Mouse (Mus musculus) cerebellum, adult 8-10 months (tissue): ENCODE measurements around the gene Tnfrsf18.

Experiments
- DNase-seq: peaks from one replicate; pipeline ENCODE4 v3.0.0; 2022

Tnfrsf18 gene

DNA sequence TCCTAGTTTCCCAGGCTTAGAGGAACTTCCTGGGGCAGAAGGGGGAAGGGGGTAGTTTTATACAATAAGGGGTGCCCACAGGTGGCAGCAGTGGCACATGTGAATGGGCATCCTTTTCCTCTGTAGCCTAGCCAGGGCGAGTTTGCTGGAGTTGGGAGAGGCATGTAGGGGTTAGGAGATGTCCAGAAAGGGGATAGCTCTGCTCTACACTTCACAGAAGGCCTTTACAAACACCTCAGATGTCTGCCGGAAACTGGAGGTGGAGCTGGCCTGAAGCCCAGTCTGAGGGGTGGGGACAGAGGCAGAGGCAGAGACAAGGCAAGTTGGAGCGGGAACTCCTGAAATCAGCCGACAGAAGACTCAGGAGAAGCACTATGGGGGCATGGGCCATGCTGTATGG is at the start of gene Tnfrsf18:
Gene Tnfrsf18 (plus strand): TSS at position 152 of the 400 bp plus-strand sequence.
- peak; percentile 22 for DNase-seq

DNA sequence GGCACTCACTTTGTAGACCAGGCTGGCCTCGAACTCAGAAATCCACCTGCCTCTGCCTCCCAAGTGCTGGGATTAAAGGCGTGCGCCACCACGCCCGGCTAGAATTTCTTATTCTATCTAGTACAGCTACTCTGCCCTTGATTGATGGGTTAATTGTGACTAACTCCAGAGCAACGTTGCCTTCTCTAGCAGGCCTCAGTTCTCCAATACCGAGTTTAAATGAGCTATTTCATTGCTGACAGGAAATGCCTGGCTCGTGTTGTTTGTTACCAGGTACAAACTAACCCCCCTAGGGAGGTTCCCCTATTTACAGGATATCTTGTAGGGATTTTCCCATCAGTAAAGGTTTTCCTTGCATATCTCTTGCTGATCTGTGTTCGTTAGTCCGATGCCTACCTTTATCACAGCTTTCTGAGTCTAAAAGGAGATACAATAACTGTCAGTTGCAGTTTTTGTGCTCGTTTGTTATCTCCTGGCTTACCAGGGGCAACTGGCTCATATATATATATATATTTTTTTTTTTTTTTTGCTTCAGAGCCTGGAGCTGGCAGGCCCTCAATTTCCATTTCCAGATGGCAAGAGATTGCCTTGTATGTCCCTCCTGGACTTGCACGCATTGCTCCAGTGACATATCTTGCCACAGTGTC is 44.4 kb upstream of the Tnfrsf18 start:
- DNase-seq, result no peak

DNA sequence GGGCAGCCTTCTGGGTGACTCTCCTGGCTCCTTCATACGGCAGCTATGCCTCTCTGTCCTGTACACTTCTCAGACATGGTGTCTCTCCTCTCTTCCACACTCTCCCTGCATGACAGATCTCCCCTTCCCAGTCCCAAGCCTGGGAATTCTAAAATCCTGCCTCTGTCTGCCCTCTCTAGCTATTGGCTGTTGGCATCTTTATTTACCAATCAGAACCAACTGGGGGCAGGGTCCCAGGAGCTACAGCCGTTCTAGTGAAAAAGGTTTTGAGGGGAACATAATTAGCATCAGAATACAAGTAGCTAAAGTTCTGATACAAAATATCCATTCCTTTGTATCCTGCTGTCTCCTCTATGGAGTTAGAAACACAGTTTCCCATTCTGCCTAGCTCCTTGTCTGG is 42.2 kb upstream of the Tnfrsf18 start:
- no peak for DNase-seq

DNA sequence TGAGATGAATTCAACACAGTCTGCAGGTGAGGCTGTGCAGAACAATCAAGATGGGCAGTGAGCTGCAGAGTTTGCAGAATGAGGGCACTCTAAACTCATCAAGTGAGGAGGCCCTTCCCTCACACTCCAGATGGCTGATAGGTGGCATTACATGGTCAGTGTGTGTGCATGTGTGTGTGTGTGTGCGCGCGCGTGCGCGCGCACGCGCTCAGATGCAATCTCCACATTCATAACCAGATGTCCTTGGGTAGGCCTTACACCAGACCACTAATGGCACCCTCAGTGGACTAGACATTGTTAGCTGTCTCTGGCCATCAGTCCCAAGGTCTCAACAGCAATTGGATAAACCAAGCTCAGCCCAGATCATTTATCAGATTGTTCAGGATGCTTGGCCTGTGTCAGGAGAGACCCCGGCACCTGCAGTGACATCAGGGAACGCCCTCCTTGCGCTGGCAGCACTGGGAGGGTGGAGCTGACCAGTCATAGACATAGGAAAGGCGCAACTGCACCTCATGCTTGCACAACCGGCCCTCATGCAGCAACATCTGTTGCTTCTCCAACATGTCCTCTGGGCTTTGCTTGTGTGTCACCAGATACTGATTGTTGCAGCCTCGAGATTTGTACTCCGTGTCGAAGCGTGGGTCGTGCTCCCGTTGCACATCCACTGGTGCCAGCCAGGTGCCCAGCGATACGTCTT is 34.6 kb upstream of the Tnfrsf18 start:
- DNase-seq, result no peak

DNA sequence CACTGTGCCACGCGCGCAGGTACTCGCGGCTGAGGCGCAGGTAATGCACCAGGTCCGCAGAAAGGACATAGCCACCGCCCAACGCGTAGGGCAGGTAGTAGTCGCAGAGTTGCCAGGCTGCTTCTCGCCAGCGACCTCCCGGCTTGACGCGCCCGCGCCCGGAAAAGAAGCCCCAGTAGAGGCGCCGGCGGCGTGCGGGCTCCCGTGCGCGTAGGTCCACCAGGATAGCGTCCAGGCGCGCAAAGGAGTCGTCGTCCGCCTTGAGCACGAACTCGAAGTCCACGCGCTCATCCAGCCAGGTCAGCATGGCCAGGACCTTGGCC is 34.1 kb upstream of the Tnfrsf18 start:
- DNase-seq, result no peak

DNA sequence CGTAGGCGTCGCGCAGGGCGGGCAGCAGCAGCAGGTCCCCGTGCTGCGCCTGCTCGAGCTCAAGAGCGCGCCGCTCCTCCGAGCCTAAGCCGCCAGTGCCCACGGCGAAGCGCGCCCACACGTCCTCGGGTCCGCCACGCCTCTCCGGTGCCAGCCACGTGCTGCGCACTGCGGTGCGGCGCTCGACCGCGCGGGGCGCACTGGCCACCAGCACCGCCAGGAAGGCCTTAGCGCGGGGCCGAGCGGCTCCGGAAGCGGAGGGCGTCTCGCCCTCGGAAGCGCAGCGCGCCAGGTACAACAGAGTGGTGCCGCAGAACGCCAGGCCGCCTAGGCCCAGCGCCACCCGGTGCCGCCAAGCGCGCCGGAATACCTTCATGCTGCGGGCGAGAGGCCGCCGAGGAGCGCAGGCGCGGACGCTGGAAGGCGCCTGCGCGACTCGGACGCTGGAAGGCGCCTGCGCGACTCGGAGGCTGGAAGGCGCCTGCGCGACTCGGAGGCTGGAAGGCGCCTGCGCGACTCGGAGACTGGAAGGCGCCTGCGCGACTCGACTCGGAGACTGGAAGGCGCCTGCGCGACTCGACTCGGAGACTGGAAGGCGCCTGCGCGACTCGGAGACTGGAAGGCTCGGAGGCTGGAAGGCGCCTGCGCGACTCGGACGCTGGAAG is 33.6 kb upstream of the Tnfrsf18 start, which contains the start of the genes B3galt6 and Sdf4:
Gene B3galt6 (minus strand): TSS at position 409 of the 665 bp plus-strand sequence.
Gene Sdf4 (plus strand): TSS at position 632 of the 665 bp plus-strand sequence.
- peak; percentile 89 for DNase-seq

DNA sequence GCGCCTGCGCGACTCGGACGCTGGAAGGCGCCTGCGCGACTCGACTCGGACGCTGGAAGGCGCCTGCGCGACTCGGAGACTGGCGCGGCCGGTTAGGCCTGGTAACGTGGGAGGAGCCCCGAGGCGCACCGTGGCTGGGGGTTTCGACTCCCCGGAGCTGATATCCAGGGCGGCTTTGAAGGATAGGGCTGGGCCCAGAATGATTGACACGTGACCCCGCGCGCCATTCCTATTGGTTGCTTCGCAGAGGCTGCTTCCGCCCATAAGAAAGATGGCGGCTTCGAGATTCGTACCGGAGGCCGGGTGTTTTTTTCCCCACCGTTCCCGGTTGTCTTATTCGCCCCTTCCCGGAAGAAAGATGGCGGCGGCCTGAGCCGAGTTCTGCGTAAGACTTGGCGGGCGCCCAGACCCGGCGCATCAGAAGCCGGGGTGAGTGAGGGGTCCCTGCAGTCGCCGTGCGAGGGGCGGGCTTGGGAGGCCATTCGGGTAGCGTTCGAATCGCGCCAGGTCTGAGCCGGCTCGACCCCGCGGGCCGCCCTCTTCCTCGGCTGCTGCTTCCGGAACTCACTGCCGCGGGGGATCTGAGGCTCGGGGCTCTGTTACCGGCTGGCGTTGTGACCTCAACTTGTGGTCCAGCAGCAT is 32.9 kb upstream of the Tnfrsf18 start:
- DNase-seq, result peak; percentile 98

DNA sequence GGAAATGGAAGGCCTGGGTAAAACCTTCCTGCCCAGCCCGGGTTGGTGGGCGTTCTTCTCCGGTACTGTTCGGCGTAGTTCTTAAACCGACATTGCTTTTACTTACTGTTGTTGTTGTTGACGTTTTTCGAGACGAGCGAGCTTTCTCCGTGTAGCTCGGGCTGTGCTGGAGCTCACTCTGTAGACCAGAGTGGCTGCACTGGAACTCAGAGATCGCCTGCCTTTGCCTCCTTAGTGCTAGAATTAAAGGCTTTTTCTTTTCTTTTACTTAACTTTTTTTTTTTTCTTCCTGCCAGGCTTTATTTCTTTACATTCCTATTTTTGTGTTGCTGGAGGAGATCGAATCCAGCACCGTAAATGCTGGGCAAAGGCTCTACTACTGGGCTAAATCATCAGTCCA is 32.4 kb upstream of the Tnfrsf18 start:
- no peak for DNase-seq

DNA sequence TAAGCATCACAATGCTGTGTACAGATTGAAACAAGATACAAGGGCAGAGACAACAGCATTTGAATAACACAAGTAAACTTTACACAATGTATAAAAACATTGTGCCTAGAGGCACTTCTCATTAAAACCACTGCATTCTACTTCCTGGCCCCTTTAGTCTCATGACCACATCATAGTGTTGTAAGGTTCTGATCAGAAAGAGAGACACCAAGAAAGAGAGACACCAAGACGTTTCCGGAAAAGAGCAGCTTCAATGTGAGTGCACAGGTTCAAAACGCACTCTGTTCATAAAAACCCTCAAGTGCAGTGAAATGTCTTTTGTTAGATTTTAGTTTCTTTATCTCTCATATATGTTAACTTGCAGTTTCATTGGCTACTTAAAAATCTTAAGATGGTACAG is 21.9 kb upstream of the Tnfrsf18 start:
- no peak for DNase-seq

DNA sequence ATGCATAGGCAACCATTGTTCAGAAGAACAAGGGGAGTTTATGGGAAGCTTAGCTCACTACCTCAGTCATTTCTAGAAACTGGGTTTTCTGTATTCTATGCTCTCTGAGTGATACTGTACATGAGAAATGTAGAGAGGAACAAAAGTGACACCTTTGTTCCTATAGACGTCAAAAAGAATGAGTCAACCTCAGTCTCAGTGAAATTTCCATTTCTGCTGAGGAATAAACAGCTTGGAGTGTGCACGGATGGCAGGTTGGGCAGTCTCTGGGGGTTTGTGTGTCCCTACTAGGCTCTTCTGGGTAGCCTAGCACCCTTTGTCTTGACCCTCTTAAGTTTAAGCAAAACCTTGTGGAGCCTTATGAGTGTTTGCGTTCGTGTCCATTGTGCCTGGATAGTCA is 17.6 kb upstream of the Tnfrsf18 start:
- no peak for DNase-seq

DNA sequence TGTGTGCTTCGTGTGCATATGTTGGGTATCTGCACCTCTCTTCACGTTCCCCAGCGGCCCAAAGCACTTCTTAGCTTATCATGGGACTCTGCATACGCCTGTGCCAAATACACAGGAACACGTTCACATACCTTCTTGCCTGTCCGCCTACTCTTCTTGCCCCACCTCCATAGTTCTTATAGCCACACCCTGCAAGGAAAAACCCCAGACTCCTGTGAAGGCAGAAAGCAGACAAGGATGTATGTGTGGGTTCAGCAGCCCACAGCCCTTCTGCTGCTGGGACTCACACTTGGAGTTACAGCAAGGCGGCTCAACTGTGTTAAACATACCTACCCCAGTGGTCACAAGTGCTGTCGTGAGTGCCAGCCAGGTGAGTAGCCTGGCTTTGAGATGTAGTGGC is 12.3 kb upstream of the Tnfrsf18 start, which contains the start of gene Tnfrsf4:
Gene Tnfrsf4 (plus strand): TSS at position 207 of the 400 bp plus-strand sequence.
- DNase-seq, result no peak

DNA sequence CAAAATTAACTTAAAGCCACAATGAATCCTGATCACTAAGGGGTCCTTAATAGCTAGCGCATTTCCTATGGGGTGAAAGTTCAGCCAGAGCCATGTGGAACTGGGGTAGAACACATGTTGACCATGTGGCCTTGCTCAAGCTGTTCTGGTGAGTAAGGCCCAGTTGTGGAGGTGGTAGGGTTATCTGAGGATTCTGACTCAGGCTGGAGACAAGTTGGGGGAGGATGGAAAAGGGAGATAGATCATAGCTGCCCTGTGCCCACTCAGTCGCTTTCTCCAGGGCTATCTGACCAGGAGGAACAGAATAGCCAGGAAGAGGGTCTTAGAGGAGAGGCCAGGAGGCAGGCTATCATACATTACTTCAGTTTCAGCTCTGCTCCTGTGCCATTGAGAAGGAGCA is 11.5 kb upstream of the Tnfrsf18 start:
- no peak for DNase-seq

DNA sequence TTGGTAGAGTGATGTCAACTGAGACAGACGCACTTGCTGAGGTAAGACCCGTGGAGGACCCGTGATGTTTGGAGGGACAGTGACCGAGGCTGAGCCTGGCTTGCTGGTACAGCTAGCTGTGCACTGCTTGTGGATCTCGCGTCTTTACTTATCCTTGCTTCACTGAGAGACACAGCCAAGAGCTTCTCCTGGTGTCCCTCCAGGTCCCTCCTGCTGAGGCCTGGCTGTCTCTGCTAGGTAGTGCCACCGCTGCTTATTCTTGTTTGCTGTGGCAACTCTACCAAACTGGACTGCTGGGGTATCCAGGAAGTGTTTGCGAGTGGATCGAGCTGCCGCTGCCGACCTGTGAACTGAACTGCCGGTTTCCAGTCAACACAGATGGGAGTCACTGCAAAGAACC is 6.2 kb upstream of the Tnfrsf18 start:
- DNase-seq, result no peak

DNA sequence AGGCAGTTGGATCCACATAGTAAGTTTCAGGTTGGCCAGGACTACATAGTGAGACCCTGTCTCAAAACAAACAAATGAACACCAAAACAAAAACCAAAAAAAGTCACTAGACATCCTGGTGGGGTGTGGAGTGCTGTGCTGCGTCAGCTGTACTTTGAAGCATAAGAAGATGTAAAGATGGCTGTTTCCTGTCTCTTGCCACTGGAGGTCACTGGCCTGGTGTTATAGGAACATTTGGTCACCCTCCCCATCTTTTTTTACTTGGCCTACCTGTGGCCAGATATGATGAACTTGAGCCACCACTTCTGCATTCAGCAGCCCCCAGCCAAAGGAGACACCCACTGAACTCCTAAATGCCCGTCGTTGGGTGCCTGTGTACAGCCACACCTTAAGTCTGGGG is 4.6 kb upstream of the Tnfrsf18 start:
- no peak for DNase-seq

DNA sequence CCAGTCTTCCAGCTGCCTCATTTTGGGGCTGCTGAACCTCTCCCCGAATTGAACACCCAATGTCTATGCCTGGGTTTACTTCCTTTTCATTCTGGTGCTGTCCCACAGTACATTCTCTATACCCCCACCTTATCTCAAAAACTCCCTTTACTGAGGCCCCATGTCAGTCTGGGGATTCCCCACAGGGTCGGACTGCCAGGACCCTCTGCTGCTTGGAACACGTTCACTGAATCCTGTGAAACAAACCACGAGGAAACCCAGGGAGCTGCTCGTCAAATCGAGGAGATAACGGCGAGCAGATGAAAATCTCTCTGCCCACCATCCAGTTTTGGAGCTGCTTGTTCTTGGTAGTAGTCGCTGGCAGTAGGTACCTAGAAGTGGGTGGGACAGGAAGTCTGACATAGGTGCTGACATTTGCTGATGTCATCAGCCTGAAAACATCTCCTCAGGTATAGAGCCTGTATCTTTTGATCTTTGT is 4.0 kb upstream of the Tnfrsf18 start:
- DNase-seq, result no peak

DNA sequence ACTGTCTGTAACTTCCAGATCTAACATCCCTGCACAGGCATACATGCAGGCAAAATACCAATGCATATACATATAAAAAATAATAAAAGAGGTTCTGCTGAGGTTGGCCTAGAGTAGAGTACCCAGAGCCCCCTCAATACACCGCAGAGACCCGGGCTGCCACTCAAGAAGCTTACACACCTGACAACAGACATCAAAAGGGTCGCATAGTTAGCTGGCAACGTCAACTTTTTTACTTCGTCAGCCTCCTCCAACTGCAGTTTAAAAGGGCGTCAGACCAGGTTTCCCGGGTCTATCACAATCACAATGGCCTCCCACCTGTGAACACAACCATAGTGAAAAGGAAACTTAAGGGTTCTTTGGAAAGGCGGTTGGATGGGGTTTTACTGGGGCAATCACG is 2.4 kb upstream of the Tnfrsf18 start:
- DNase-seq, result no peak

DNA sequence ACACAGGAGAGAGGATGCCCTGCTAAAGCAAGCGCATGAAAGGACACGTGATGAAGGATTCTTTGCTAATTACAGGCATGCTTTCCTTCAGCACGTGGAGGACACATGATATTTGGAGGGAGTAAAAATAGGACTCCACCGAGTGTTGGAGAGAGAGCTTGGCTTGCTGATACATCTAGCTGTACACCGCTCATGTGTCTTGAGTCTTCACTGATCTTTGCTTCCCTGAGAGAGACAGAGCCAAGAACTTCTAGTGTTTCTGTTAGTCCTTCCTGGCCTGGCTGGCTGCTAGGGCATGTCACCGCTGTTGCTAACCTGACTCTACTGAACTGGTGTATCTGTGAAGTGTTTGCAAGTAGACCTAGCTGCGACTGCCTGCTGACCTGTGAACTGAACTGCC is 1.8 kb upstream of the Tnfrsf18 start:
- no peak for DNase-seq

DNA sequence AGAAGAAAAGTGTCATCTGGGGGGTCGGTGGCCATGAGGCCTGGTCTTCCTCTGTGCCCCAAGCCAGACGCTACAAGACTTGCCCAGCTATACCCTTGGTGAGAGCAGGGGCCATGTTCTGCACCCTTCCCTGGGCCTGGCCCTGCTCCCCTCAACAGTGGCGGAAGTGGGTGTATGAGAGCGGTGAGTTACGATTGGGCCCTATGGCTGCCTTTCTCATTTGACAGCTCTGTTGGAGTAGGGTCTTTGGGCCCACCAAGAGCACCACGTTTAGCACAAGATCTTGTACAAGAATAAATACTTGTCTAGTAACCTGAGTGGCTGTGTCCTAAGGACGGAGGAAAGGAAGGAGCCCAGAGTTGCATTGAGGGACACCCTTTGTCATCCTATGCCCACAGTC is 2.6 kb downstream of the Tnfrsf18 start:
- DNase-seq, result no peak

DNA sequence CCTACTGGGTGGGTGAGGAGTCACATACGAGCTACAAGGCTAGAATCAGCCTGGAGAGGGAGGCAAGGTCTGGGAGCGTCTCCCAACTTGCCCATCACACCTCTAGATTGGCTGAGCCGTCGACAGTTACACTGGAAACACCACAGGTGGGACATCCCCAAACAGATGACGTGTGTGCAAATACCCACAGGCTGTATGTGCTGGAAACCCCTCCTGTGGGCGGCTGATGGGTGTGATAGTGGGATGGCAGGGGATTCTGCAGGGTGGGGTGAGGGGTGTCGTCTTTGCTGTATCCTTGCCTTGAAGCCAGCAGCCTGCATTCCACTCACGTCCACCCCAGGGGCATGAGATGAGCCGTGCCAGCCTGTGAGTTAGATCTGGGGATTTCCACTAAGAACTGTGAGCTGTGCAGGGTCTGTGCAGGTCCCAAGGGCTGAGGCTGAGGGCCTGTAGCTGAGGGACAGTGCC is 4.7 kb downstream of the Tnfrsf18 start:
- no peak for DNase-seq

DNA sequence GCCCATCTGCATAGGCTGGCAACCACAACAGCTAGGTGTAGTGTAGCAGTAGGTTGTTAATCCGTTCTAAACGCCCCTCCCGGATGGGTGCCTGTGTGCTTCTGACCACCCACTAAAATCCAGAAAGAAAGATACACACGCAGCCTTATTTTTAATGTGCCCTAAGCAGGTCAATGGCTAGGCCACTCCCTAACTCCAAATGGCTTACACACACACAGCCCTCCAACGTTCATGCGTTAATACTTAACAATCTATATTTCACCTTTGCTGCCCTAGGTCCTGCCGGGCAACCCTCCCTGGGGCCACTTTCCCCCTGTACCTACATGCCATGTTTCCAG is 5.3 kb downstream of the Tnfrsf18 start:
- DNase-seq, result no peak

DNA sequence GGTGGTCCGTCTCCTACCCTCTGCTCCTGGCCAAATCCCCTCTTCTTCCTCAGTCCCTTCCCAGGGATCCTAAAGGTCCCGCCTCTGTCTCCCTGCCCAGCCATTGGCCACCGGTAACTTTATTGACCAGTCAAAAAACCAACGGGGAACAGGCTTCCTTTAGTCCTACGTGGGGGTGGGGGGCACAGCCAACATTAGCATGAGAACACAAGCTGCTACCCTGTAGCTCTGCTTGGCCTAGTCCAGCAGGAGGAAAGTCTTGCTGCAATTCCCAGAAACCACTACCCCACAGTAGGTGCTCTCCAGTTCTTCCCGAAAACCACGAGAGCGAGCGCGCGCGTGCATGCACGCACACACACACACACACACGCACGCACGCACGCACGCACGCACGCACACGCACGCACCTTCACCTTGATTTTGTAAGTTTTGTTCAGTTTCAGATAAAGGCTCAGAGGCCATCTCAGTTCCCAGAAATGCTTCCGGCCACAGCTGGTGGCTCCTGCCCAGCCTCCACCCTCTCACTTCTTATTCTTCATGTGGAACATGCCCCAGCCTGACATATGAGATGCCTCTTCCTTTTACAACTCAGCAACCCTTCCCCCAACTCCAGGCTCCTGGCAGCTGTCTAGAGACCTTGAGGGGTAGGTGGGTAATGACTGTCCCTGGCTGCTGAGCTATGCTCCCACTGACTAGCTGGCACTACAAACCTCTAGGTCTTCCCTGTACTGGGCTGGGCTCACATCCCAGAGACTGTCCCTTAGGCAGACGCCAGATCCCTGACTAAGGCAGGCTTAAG is 5.8 kb downstream of the Tnfrsf18 start:
- DNase-seq, result peak; percentile 83

DNA sequence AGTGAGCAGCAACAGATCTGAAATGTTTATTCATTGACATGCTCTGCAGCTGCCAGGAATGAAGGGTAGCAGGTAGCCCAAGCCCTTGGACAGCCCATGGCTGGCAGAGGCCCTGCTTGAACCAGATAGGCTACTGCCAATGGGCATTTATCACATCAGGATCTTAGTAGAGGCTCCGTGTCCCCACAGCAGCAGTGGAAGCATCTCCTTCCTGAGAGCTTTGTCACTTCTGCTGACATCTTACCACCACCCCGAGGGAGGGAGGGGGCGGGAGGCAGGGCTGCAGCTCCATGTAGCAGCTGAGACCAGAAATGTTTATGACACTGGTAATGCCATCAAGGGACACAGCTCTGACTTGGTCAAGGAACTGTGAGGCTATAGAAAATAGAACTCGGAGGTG is 6.9 kb downstream of the Tnfrsf18 start:
- peak; percentile 15 for DNase-seq
